Mouse (Mus musculus) fat pad, adult 2 months (tissue): ENCODE data around the gene Ankrd33b.

Source experiments
- DNase-seq: peaks from one replicate; pipeline ENCODE4 v3.0.0-alpha.2; 2011; ENCODE audit warnings: low read depth, low spot score; ENCODE audit errors: extremely low read depth

Gene Ankrd33b

GRCm38 (mm10) chr15:31338656-31339291 lies 28.8 kb downstream of the Ankrd33b start:
- DNase-seq: no peak

- DNase-seq: no peak
Observed at GRCm38 (mm10) chr15:31337983-31338382, 29.5 kb downstream of the Ankrd33b start.

GRCm38 (mm10) chr15:31337192-31337741 lies 30.3 kb downstream of the Ankrd33b start:
- DNase-seq: no peak

- DNase-seq: no peak
Observed at GRCm38 (mm10) chr15:31336685-31337084, 30.8 kb downstream of the Ankrd33b start.

GRCm38 (mm10) chr15:31334829-31335228 lies 32.7 kb downstream of the Ankrd33b start:
- no peak for DNase-seq

GRCm38 (mm10) chr15:31332541-31333163 lies 34.9 kb downstream of the Ankrd33b start:
- no peak for DNase-seq

GRCm38 (mm10) chr15:31331742-31332141 lies 35.8 kb downstream of the Ankrd33b start:
- DNase-seq: no peak

- no peak for DNase-seq
Observed at GRCm38 (mm10) chr15:31328082-31328614, 39.4 kb downstream of the Ankrd33b start.

- DNase-seq: no peak
Observed at GRCm38 (mm10) chr15:31325660-31326354, 41.7 kb downstream of the Ankrd33b start.

- no peak for DNase-seq
Observed at GRCm38 (mm10) chr15:31324551-31324950, 43.0 kb downstream of the Ankrd33b start.

GRCm38 (mm10) chr15:31323684-31324083 lies 43.8 kb downstream of the Ankrd33b start:
- DNase-seq: no peak

- DNase-seq: no peak
Observed at GRCm38 (mm10) chr15:31320598-31321377, 46.7 kb downstream of the Ankrd33b start.

- DNase-seq: no peak
Observed at GRCm38 (mm10) chr15:31319046-31319445, 48.5 kb downstream of the Ankrd33b start.

GRCm38 (mm10) chr15:31318158-31318955 lies 49.2 kb downstream of the Ankrd33b start:
- DNase-seq: no peak

GRCm38 (mm10) chr15:31317056-31317805 lies 50.3 kb downstream of the Ankrd33b start:
- no peak for DNase-seq

GRCm38 (mm10) chr15:31315630-31316231 lies 51.8 kb downstream of the Ankrd33b start:
- DNase-seq: no peak

GRCm38 (mm10) chr15:31312001-31312400 lies 55.5 kb downstream of the Ankrd33b start:
- DNase-seq: no peak

- no peak for DNase-seq
Observed at GRCm38 (mm10) chr15:31309526-31309925, 58.0 kb downstream of the Ankrd33b start.

- no peak for DNase-seq
Observed at GRCm38 (mm10) chr15:31306726-31307125, 60.8 kb downstream of the Ankrd33b start.
